Mouse (Mus musculus) c-Kit-negative CD71-positive TER-119-positive erythroid progenitor cells, embryonic 14.5 days (primary cell): Measurements from ENCODE around the gene Fgf12.

Experiments used
- DNase-seq: peaks from one replicate; pipeline ENCODE4 v3.0.0-alpha.2; 2013; ENCODE audit warnings: low read depth, low spot score

Gene Fgf12

GRCm38 (mm10) chr16:28479022-28479421 is 273.8 kb downstream of the Fgf12 start:
- DNase-seq: no peak

- DNase-seq: no peak
Observed at GRCm38 (mm10) chr16:28476651-28477050, 276.2 kb downstream of the Fgf12 start.

DNA sequence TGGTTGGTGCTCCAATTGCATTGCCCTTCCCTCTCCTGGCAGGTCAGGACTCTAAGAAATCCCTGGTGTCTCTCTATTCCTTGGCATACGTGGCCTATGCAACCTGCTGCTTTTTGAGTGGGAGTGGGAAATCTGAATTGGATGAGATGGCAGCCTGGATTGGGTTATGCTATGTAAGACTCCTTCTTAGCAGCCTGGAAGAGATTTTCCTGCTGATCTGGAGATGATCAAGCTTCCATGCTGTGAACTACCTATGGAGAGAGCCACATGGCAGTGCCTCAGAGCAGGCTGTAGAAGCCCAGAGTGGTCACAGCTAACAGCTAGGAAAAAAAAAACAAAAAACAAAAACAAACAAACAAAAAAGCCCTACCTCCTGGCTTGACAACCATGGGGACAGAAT is 277.3 kb downstream of the Fgf12 start:
- no peak for DNase-seq

DNA sequence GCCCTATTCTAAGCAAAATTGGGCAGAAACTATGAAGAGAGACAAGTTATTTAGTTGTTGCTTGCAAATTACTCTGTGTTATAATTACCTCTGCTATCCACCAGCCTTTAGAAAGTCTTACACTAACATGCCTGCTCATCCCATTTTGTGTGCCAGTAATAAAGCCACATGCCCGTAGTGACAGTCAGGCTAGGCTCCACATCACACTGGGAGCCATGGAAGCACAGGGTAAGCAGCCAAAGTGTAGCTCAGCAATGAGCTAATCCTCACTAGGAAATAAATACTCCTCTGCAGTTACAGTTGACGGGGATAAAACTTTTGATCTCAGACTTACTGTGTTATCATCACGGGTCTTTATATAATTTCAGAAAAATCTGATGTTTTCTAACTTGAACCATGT is 298.0 kb downstream of the Fgf12 start:
- DNase-seq: no peak

DNA sequence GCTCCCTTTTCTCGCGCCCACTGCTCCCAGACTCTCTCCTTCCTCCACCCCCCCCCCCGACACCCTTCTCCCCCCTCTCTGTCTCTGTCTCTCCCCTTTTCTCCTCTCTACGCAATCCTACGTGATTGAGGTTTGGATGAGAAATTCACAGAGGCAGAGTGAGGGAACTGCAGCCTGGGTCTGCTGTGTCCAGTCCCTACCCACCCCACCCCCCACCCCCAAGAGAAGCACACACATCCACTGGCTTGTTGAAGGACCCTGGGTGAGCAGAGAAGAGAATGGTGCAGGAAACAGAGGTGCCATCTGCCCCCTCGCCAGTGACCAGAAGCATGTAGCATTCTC is 305.8 kb downstream of the Fgf12 start:
- DNase-seq: no peak

GRCm38 (mm10) chr16:28446334-28447113 is 306.3 kb downstream of the Fgf12 start:
- no peak for DNase-seq

DNA sequence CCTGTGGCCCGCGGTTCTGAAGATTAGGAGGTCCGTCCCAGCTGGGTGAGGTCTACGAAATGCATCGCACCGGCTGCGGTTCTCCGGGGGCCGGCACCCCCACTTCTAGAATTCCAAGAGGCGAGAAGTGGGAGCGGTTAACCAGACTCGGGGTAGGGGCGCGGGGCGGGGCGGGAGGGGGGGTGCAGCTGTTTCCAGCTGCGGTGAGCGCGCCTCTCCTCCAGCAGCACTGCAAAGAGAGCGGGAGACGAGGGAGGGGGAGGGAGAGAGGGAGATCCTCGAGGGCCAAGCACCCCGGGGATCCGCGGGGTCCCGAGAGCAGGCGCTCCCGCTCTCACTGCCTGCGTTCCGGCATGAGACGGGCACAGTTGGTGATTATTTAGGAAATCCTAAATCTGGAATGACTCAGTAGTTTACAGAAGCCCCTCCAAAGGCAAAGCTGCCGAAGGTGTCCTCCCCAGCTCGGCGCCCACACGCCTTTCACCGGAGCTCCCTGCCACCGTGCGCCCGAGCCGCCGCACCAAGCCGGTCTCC is 307.0 kb downstream of the Fgf12 start:
- no peak for DNase-seq

DNA sequence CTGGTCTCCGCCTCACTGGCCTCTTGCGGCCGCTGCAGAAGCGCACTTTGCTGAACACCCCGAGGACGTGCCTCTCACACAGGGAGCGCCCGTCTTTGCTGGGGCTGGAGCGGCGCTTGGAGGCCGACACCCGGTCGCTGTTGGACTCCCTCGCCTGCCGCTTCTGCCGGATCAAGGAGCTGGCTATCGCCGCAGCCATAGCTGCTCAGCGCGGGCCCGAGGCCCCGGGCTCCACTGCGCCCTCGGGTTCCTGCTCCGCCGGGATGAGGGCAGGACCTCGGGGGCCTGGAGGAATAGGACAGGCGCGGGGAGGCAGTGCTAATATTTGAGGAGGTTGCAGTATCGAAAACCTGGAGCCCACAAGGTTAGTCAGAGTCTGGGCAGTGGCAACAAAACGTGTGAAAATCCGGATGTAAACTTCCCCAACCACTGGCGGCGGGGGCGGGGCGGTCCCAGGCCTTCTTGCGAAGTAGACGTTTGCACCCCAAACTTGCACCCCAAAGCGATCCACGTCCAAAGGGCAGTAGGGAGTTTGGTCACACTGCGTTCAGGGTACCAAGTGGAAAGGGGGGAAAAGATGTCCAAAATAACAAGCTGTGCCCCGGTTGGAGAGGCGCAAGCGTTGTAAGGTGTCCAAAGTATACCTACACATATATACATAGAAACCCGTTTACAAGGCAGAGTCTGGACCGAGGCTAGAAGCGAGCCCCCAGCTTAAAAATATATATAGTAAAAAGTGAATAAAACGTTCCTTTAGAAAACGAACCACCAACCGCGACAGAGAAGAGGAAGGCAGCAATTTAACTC is 307.7 kb downstream of the Fgf12 start:
- no peak for DNase-seq

DNA sequence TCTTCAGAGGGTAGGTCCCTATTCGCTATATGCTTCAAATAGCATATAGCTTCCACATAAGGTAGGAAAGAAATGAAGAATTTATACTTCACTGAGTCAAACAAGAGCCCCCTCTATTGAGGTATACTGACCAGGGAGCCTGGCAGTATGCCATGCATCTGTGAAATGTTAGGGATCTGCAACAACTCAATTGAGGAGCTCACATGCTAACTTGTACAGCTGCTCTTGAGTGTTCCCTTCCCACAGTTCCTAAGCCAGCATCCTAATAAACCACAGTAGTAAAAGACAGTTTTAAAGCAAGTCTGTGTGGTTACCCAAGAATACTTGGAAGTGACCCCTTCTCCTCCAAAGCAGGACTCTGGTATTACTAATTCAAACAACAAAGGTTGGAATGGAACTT is 331.3 kb downstream of the Fgf12 start:
- DNase-seq: no peak

GRCm38 (mm10) chr16:28419693-28420299 is 333.1 kb downstream of the Fgf12 start:
- no peak for DNase-seq

DNA sequence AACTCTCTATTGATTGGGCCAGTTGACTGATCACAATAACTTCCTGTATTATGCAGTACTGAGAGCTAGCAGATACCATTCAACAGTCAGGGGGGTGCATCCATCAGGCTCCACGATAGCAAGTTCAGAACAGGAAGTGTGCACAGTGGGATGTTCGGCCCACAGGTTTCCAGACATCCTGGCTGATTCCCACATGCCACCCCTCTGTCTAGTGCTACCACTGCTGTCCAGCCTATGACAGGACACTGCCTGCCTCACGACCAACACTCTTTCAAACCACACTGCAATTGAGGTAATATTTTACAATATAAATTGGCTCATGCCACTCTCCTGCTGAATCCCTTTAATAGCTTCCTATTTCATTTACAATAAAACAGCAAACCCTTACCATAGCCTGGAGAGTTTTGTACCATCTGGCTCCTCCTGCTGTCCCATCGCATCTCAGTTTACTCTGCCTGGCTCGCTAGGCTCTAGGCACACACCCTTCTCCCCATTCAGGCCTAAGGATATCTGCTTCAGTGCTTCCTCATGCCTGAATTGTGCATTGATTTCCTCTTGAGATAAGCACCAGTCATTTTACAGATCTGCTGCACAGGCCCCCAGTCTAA is 341.6 kb downstream of the Fgf12 start:
- DNase-seq: no peak

DNA sequence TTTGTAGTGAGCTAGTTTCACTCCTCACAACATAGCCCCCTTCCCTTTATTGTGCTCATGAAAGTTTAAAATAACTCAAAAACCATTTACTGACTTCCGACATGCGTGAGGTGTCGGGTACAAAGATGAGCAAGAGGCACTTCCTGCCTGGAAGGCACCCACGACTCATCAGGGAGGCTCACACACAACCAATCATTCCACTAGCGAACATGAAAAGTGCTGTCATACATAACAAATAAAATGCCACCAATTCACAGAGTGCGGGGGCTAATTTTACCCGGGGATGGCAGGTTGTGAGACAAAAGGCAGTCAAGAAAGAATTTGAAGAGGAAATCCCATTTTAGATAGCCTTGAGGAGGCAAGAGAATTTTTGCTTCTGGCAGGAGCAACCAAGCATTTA is 344.6 kb downstream of the Fgf12 start:
- DNase-seq: no peak

DNA sequence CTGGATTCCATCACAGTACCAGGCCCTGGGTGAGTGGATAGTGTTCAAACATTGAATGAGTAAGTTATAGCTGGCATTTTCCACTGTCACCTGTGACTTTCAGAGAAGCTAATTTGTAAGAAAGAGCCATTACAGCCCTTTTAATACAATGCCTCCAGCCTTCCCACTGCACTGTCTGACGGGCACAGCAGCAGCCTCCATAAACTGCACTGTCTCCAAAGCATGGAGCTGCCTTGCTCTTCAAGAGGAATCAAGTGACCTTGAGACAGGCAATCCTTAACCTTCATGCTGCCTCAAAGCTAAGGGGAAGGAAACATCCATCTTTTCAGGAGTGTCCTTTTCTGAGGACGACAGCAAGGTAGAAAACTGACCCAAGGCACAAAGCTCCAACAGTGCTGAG is 345.0 kb downstream of the Fgf12 start:
- DNase-seq: no peak

DNA sequence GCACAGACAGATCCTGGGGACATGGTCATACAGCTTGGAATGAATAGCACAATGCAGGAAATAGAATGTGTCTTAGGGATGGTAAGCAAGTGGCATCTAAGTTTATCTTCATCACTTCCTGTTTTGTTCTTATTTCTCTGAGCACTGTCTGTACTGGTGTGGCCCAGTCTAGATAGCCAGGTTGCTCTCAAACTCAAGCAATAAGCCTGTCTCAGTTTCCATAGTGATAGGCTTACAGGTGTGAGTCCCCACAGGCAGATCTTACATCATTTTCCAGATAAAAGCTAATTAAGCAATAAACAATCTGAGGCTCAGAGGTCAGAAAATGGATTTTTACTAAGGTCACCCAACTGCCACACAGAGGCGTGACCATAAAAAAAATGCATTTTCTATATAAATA is 348.7 kb downstream of the Fgf12 start:
- no peak for DNase-seq

DNA sequence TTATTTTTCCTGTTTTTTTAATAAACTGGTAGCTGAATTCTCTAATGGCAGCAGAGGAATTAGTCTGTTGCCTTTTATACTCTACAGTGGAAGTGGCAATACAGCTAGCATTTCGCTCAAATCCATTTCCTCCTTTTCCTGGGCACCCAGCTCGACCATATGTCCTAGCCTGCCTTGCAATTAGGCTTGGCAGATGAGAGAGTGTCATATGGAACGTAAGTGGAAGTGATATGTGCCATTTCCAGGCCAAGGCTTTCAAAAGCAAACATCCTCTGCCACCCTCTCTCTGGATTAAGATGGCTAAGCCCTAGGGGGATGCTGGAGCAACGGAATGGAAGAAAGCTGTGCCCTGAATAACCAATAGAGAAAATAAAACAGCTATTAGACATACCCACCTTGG is 350.2 kb downstream of the Fgf12 start:
- no peak for DNase-seq

- no peak for DNase-seq
Observed at GRCm38 (mm10) chr16:28391283-28391682, 361.6 kb downstream of the Fgf12 start.

DNA sequence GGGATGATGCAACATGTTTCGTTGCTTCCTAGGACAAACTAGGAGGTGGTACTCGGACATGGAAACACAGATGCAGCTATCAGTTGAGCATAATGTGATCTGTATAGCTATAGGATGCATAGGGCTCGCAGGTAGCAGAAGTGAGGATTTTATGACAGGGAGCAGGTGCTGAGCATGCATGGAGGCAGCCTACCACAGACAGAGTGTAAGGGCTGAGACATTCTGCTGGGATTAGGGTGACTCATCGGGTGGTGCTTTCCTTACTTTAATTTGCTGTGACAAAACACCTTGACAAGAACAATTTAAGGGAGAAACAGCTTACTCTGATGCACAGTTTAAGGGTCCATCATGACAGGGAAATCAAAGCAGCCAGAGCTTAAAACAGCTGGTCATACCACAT is 363.8 kb downstream of the Fgf12 start:
- DNase-seq: no peak

GRCm38 (mm10) chr16:28374790-28375189 is 378.1 kb downstream of the Fgf12 start:
- DNase-seq: no peak

DNA sequence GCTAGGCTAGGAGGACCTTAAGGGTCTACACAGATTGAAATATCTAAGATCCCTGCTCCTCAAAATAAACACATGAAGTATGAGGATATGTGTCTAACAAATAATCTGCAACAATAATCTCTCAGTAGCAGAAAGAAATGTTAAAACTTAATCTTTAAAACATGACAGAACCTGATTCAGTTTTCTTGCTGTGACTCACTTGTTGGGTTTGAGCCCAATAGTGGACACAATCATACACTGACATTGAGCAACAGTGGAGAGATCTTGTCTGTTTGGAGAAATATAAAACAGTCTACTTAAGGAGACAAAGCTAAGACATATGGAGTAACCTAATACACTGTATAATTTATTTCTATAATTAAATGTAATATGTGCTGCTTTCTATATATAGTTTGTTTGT is 379.6 kb downstream of the Fgf12 start:
- DNase-seq: no peak

- no peak for DNase-seq
Observed at GRCm38 (mm10) chr16:28350624-28351023, 402.2 kb downstream of the Fgf12 start.

GRCm38 (mm10) chr16:28345323-28345722 is 407.5 kb downstream of the Fgf12 start:
- DNase-seq: no peak

DNA sequence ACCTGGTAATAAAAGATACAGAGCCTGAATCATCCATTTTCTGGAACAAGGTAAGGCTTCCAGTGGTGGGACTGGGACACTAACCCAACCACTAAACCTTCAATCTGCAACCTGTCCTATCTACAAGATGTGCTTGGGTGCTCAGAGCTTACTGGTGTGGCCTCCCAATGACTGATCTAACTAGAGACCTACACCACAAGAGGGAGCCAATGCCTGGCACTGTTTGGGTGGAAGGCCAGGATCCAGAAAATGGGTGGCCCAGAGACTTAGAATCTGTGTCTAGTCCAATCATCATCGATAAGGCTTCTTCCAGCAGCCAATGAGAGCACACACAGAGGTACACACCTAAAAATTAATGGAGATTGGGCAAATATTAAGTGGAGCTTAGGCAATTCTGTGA is 414.9 kb downstream of the Fgf12 start:
- DNase-seq: no peak
